Mouse (Mus musculus) lung, adult 2 months (tissue): ENCODE measurements around the gene Celf1.

ENCODE experiments used
- CTCF ChIP-seq: fragments of 200-500 bp; IDR thresholded peaks from 2 replicates; pipeline ENCODE4 v1.5.1; 2011; ENCODE audit warnings: mild to moderate bottlenecking, low read length, control low read depth; ENCODE audit not compliant: insufficient read depth
- POLR2A ChIP-seq: fragments of 200-500 bp; IDR thresholded peaks from 2 replicates; pipeline ENCODE4 v1.6.1; 2011; ENCODE audit warnings: low read depth, mild to moderate bottlenecking, control low read depth, low read length, borderline replicate concordance; ENCODE audit errors: extremely low read depth

DNA sequence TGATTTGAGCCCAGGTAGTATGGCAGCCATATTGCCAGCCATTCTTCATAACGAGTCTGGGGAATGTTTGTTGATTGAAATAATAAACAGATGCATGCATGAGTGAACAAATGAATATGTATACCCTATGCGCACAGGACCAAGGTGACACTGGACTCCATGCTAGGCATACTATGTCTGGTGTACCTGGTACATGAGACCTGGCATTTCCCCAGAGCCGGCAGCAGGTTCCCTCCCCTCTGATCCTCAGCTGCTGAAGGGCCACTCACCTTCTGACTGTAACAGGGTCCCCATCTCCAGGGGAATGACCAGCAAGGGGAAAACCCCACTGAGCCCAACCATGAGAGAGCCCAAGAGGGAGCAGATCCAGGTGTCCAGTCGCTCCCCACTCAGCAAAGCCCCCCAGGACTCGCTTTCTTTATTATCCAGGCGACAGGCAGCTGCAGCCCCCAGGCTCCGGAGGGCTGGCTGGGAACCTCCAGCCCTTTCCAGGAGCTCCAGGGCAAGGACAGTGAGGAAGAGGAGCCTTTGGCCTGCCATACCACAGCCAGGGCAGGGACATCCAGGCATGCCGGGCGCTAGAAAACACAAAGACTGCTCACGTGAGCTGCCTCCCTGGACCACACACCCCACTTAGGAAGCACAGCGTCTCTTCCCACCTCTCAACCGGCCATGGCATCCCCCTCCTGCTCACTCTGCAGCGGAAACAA, 128.1 kb downstream of the Celf1 start:
- TF ChIP-seq CTCF (no peak), POLR2A (no peak)
